Mouse (Mus musculus) splenic B cell, adult 2 months (primary cell): Measurements from ENCODE around the gene Sigirr.
A peak's percentile ranks its signal among the peaks of the same experiment; 100 is the strongest.

Source experiments
- DNase-seq: peaks from one replicate; pipeline ENCODE4 v3.0.0-alpha.2; 2011; ENCODE audit warnings: low read depth, low spot score
- H3K27me3 ChIP-seq: 2 replicates; pipeline ENCODE4 v1.6.1; 2012; ENCODE audit warnings: mild to moderate bottlenecking, low read length, moderate library complexity, mixed read lengths; ENCODE audit not compliant: control insufficient read depth, poor library complexity, insufficient read depth, severe bottlenecking
- H3K36me3 ChIP-seq: 2 replicates; pipeline ENCODE4 v1.6.1; 2012; ENCODE audit warnings: mild to moderate bottlenecking, low read length, moderate library complexity, mixed read lengths; ENCODE audit not compliant: control insufficient read depth, poor library complexity, insufficient read depth, severe bottlenecking

Gene Sigirr

GRCm38 (mm10) chr7:141099911-141100691 lies at the start of gene Sigirr:
TSS of gene Sigirr (minus strand) at chr7:141100572.
- H3K27me3 ChIP-seq: no peaks in the 10 kb centered on the region
- H3K36me3 ChIP-seq: no peaks in the 10 kb centered on the region
- peak; percentile 59 for DNase-seq

- Histone ChIP-seq H3K27me3 (no peaks in the 10 kb centered on the region), H3K36me3 (no peaks in the 10 kb centered on the region)
- no peak for DNase-seq
Measured at GRCm38 (mm10) chr7:141148639-141149038, 48.3 kb upstream of the Sigirr start.

GRCm38 (mm10) chr7:141147044-141147443 lies 46.7 kb upstream of the Sigirr start:
- Histone ChIP-seq H3K36me3 (no peaks in the 10 kb centered on the region), H3K27me3 (no peaks in the 10 kb centered on the region)
- no peak for DNase-seq

- H3K27me3 ChIP-seq: no peaks in the 10 kb centered on the region
- no peaks in the 10 kb centered on the region for H3K36me3 ChIP-seq
- DNase-seq: no peak
Measured at GRCm38 (mm10) chr7:141146043-141146595, 45.7 kb upstream of the Sigirr start.

GRCm38 (mm10) chr7:141145403-141145802 lies 45.0 kb upstream of the Sigirr start:
- DNase-seq: no peak
- Histone ChIP-seq H3K36me3 (no peaks in the 10 kb centered on the region), H3K27me3 (no peaks in the 10 kb centered on the region)

- H3K27me3 ChIP-seq: no peaks in the 10 kb centered on the region
- H3K36me3 ChIP-seq: no peaks in the 10 kb centered on the region
- no peak for DNase-seq
Measured at GRCm38 (mm10) chr7:141144650-141145049, 44.3 kb upstream of the Sigirr start.

GRCm38 (mm10) chr7:141143861-141144260 lies 43.5 kb upstream of the Sigirr start:
- no peak for DNase-seq
- Histone ChIP-seq H3K27me3 (no peaks in the 10 kb centered on the region), H3K36me3 (no peaks in the 10 kb centered on the region)

GRCm38 (mm10) chr7:141143112-141143511 lies 42.7 kb upstream of the Sigirr start:
- DNase-seq: peak; percentile 68
- Histone ChIP-seq H3K27me3 (no peaks in the 10 kb centered on the region), H3K36me3 (no peaks in the 10 kb centered on the region)

- peaks cover 2% of the 10 kb centered on the region for H3K36me3 ChIP-seq
- no peaks in the 10 kb centered on the region for H3K27me3 ChIP-seq
- DNase-seq: no peak
Measured at GRCm38 (mm10) chr7:141141326-141141725, 41.0 kb upstream of the Sigirr start.

GRCm38 (mm10) chr7:141131904-141132755 lies 31.8 kb upstream of the Sigirr start:
- peaks cover 2% of the 10 kb centered on the region for H3K36me3 ChIP-seq
- no peaks in the 10 kb centered on the region for H3K27me3 ChIP-seq
- no peak for DNase-seq

GRCm38 (mm10) chr7:141131024-141131820 lies 30.9 kb upstream of the Sigirr start:
- Histone ChIP-seq H3K27me3 (no peaks in the 10 kb centered on the region), H3K36me3 (0 out of 2 replicates have a peak, but pooled peaks cover 1% of the 10 kb centered on the region)
- peak; percentile 91 for DNase-seq

GRCm38 (mm10) chr7:141123517-141123856 lies 23.1 kb upstream of the Sigirr start:
- H3K36me3 ChIP-seq: no peaks in the 10 kb centered on the region
- DNase-seq: no peak
- no peaks in the 10 kb centered on the region for H3K27me3 ChIP-seq

GRCm38 (mm10) chr7:141122689-141123516 lies 22.5 kb upstream of the Sigirr start:
- DNase-seq: peak; percentile 98
- Histone ChIP-seq H3K27me3 (no peaks in the 10 kb centered on the region), H3K36me3 (no peaks in the 10 kb centered on the region)

- Histone ChIP-seq H3K27me3 (no peaks in the 10 kb centered on the region), H3K36me3 (no peaks in the 10 kb centered on the region)
- DNase-seq: no peak
Measured at GRCm38 (mm10) chr7:141122245-141122644, 21.9 kb upstream of the Sigirr start, which contains the start of gene Ptdss2. TSS of gene Ptdss2 (plus strand) at chr7:141122382.
